17 mouse cellular contexts compared by ENCODE assay signal in the genomic region with DNA sequence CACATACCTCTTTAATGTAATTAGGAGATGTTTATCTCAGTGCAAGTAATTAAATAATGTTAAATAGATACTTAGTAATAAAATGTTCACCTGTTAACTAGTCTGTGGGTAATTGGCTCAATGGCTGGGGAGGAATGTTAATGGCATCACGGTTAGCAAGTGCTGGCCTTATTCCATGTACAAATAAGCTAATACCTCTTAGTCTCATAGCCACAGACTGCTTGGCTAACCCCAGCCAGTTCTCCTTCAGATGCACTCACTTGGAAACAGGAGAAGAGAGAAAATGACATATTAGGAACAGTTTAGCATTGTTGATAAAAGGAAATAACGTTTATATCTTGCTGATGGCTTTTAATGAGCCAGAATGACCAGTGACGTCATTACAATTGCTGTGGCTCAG.
"Had no signal": no experiment of that assay in that cellular context is flagged by ENCODE, and none has a peak within 500 bp of the region (broad histone marks: within the 10 kb centered on the region; RNA-seq: fewer than 3 reads in every experiment).

No protein-coding gene starts in this region.

- ATAC-seq: intestine, embryonic 15.5 days; liver, postnatal 0 days had no signal

- H3K9ac ChIP-seq: intestine, embryonic 15.5 days; limb, embryonic 12.5 days; liver, embryonic 13.5 days; liver, postnatal 0 days; lung, embryonic 15.5 days; neural tube, embryonic 15.5 days had no signal

- H3K36me3 ChIP-seq: intestine, embryonic 15.5 days; limb, embryonic 12.5 days; liver, embryonic 13.5 days; lung, embryonic 15.5 days; neural tube, embryonic 15.5 days had no signal

- H3K4me3 ChIP-seq: intestine, embryonic 15.5 days; limb, embryonic 12.5 days; liver, embryonic 13.5 days; lung, embryonic 15.5 days; megakaryocyte, embryonic 14.5 days; myocyte; neural tube, embryonic 15.5 days had no signal

- DNase-seq: kidney, postnatal 10 days; liver; liver, embryonic 13.5 days; liver, postnatal 0 days; lung, postnatal 14 days; midbrain, embryonic 14.5 days; right cerebral cortex, postnatal 4 days; spleen, adult 18-20 months; thymus, adult 18-20 months; thymus, postnatal 25 days had no signal

- H3K4me1 ChIP-seq: intestine, embryonic 15.5 days; limb, embryonic 12.5 days; megakaryocyte, embryonic 14.5 days; neural tube, embryonic 15.5 days had no signal

- H3K4me2 ChIP-seq: intestine, embryonic 15.5 days; limb, embryonic 12.5 days; liver, embryonic 13.5 days; lung, embryonic 15.5 days; neural tube, embryonic 15.5 days had no signal

- H3K9me3 ChIP-seq: intestine, embryonic 15.5 days; liver, embryonic 13.5 days; lung, embryonic 15.5 days; neural tube, embryonic 15.5 days had no signal

- H3K27me3 ChIP-seq: intestine, embryonic 15.5 days; limb, embryonic 12.5 days; liver, embryonic 13.5 days; lung, embryonic 15.5 days; neural tube, embryonic 15.5 days had no signal

- H3K27ac ChIP-seq: intestine, embryonic 15.5 days; limb, embryonic 12.5 days; liver, embryonic 13.5 days; lung, embryonic 15.5 days; macrophage; neural tube, embryonic 15.5 days had no signal
